Mouse (Mus musculus): Measurements from ENCODE around the gene Rfng.
"Not testable (repeated sequence)": the region's sequence is repeated elsewhere in the genome, so short reads cannot be mapped to it uniquely, and the experiment has no call there.

The Rfng gene

GRCm38 (mm10) chr11:120784064-120784791 is at the start of gene Rfng, which contains the start of gene Gps1:
Gene Rfng, minus strand, starts transcription at chr11:120784207.
Gene Gps1, plus strand, starts transcription at chr11:120784272.
- peak; percentile 82 to 83 for DNase-seq (ENCODE audit: low spot score in 2 of 2)

DNA sequence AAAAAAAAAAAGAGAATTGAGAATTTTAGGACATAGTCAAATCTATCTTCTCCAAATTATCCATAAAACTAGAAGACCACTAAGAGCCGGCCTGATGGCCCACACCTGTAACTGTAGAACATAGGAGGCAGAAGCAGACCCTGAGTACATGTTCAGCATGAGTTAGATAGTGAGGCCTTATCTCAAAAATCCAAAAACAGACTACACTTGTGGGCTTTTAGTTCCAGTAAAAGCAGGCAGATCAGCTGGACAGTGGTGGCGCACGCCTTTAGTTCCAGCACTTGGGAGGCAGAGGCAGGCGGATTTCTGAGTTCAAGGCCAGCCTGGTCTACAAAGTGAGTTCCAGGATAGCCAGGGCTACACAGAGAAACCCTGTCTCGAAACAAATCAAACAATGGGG is 49.0 kb upstream of the Rfng start:
- DNase-seq (ENCODE audit: low spot score in 2 of 2), result not testable (repeated sequence)

- DNase-seq (ENCODE audit: low spot score in 2 of 2), result no peak
Measured at GRCm38 (mm10) chr11:120831659-120832440, 47.8 kb upstream of the Rfng start.

GRCm38 (mm10) chr11:120830686-120831085 is 46.7 kb upstream of the Rfng start:
- DNase-seq (ENCODE audit: low spot score in 2 of 2), result no peak

- DNase-seq (ENCODE audit: low spot score in 2 of 2), result no peak
Measured at GRCm38 (mm10) chr11:120829757-120830532, 45.9 kb upstream of the Rfng start.

DNA sequence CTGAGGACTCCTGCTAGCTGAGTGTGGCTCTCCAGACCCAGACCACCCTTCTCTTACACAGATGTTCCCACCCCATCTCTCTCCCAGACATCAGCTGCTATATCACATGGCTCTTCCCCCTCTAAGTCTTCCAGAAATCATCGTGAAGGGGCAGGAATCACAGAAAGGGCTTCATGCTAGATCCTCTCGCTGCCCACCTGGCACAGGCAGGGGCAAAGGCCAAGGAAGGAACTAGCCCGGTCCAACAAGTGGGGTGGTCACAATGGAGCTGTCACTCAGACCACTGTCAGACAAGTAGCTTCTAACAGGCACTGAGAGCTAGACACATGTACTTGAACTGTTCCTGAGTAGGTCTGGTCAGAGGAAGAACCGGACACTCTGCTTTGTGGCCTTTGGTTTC is 44.4 kb upstream of the Rfng start:
- DNase-seq (ENCODE audit: low spot score in 2 of 2), result no peak

- DNase-seq (ENCODE audit: low spot score in 2 of 2), result no peak
Measured at GRCm38 (mm10) chr11:120826016-120826953, 42.3 kb upstream of the Rfng start.

GRCm38 (mm10) chr11:120825289-120825863 is 41.4 kb upstream of the Rfng start:
- no peak for DNase-seq (ENCODE audit: low spot score in 2 of 2)

DNA sequence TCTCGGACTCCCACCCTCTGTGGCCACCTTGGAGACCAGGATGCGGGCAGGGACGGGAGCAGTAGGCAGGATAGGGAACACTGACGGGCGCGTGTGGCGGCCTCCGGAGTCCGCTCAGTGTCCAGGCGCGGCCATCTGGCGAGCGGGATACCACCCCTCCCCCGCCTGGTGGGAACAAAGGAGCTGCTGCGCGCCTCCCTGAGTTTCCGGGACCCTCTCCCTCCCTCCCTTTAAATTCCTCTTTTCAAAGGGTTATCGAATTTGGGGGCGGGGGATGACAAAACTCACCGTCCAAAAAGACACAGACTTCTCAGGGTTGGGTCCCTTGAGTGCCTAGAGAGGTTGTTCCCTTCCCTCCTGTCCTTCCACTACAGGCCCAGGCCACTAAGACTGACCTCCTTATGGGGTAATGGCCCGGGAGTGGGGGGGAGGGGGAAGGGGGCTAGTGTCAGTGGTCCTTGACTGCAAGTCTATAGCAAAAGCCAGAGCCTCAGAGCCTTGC is 40.8 kb upstream of the Rfng start:
- DNase-seq (ENCODE audit: low spot score in 2 of 2), result no peak

- peak; percentile 95 to 96 for DNase-seq (ENCODE audit: low spot score in 2 of 2)
Measured at GRCm38 (mm10) chr11:120823956-120824786, 40.2 kb upstream of the Rfng start, which contains the start of gene Fasn. Gene Fasn, minus strand, starts transcription at chr11:120824547.

DNA sequence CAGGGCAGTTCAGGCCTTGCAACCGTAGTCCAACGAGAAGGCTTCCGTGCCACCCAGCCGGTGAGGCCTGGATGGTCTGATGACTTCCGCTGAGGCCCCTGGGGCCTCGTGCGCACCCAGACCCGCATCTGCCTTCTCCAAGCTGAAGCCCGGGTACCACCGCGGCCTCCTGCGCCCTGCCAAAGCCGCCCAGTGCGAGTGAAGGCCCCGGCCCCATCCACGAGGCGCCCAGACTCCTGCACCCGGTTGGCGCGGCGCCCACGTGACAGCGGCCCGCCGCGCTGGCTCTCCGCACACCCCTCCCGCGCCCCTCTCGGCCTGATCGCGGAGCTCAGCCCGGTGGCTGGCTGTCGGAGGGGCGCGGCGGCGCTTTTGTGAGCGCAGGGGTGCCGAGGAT is 39.5 kb upstream of the Rfng start:
- DNase-seq (ENCODE audit: low spot score in 2 of 2), result peak in 1 of 2 experiments; percentile 52

DNA sequence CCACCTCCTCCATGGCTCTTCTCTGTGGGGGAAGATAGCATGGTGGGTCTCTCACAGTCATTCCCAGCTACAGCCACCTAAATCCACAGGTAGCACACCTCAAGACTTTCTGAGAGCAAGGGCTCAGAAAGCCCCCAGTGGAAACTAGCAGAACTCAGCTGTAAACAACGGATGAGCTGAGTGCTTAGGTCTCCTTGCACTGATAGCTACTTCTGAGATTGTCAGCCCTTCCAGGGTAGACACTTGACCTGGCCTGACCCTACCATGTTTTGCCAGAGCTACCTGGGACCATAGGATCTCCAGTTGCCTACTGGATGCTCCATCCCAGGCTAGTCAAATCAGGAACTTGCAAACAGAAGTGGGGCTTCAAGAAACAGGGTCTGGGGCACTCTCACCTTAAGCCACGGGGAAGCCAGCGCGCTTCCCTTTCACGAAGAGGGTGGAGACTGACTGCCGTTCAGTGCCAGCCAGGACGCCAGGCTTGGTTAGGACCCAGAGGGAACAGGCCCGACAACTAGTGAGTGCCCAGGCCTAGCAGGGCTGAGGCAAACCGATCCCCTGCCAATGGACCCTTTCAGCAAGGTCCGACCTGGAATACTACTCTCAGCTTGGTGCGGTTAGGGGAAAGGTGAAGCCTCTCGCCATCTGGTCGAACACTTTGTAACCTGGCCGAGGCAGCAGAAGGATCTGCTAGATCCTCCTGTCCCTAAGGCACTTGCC is 39.0 kb upstream of the Rfng start:
- DNase-seq (ENCODE audit: low spot score in 2 of 2), result no peak

GRCm38 (mm10) chr11:120822321-120822720 is 38.3 kb upstream of the Rfng start:
- DNase-seq (ENCODE audit: low spot score in 2 of 2), result no peak

- DNase-seq (ENCODE audit: low spot score in 2 of 2), result no peak
Measured at GRCm38 (mm10) chr11:120821076-120821922, 37.3 kb upstream of the Rfng start.

DNA sequence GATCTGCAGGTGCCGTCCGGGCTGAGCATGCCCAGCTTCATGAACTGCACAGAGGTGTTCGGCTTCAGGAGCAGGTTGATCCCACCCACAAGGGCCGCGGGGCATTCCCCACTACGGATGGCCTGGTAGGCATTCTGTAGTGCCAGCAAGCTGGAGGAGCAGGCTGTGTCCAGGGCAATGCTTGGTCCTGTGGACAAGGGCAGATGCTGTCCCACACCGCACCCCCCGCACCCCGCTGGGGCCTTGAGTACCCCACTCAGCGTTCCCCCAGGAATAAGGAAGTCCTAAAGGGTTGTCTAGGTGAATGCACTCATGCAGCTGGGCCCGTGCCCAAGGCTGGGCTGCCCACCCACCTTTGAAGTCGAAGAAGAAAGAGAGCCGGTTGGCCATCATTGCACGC is 36.5 kb upstream of the Rfng start:
- no peak for DNase-seq (ENCODE audit: low spot score in 2 of 2)

DNA sequence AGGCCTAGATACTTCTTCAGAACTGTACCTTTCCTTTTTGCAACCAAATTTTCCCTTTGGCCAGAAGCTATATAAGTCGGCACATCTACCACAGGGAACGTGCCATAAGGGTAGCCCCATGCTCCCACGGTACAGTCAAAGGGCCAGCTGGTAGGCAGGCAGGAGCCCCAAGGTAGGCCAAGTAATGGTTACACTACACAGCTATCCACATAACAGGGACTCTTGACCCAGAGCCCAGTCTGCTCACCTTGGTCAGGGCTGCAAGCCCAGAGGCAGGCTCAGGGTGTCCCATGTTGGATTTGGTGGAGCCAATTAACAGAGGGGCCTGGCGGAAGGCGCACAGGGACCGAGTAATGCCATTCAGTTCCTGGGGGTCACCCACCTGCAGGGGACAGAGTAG is 35.5 kb upstream of the Rfng start:
- DNase-seq (ENCODE audit: low spot score in 2 of 2), result no peak

- DNase-seq (ENCODE audit: low spot score in 2 of 2), result no peak
Measured at GRCm38 (mm10) chr11:120818251-120818650, 34.2 kb upstream of the Rfng start.

- DNase-seq (ENCODE audit: low spot score in 2 of 2), result no peak
Measured at GRCm38 (mm10) chr11:120817358-120817757, 33.4 kb upstream of the Rfng start.
